Mouse (Mus musculus) bone marrow, adult 2 months (tissue): ENCODE measurements around the gene Sipa1l3. TPM values are rescaled to one million over a fixed set of nuclear protein-coding genes. Genes with fewer than 3 reads are reported as not detected.

ENCODE experiments used
- H3K27ac ChIP-seq: fragments of 200-500 bp; 2 replicates; pipeline ENCODE4 v1.5.1; 2012; ENCODE audit warnings: low read depth, mild to moderate bottlenecking, control low read depth, inconsistent platforms, low read length; ENCODE audit not compliant: control insufficient read depth, poor library complexity, insufficient read depth
- H3K4me1 ChIP-seq: fragments of 200-500 bp; 2 replicates; pipeline ENCODE4 v1.6.1; 2011; ENCODE audit warnings: low read length; ENCODE audit not compliant: control insufficient read depth, insufficient read depth
- H3K4me3 ChIP-seq: fragments of 200-500 bp; replicated peaks from 2 replicates; pipeline ENCODE3; 2011; ENCODE audit warnings: mild to moderate bottlenecking, low read depth, low read length, control low read depth; ENCODE audit not compliant: control insufficient read depth
- CTCF ChIP-seq: fragments of 200-500 bp; IDR thresholded peaks from 2 replicates; pipeline ENCODE4 v1.5.1; 2011; ENCODE audit warnings: low read length, control low read depth; ENCODE audit not compliant: control insufficient read depth, insufficient read depth
- POLR2A ChIP-seq: fragments of 200-500 bp; IDR thresholded peaks from 2 replicates; pipeline ENCODE4 v1.6.1; 2011; ENCODE audit warnings: low read depth, mild to moderate bottlenecking, control low read depth, low read length, borderline replicate concordance; ENCODE audit not compliant: control insufficient read depth
- WGBS: fragments of 180-500 bp; shearing (Covaris S2); methylation state at CpG from one replicate; pipeline ENCODE4 v1.1.7; 2018; 5-methylcytosine and 5-hydroxymethylcytosine counted together
- polyA plus RNA-seq: library from polyadenylated mRNA; stranded (reverse); fragments of >200 nt; gene quantifications from 2 replicates; pipeline ENCODE4 v1.2.4, GENCODE M21; 2011; ENCODE audit warnings: low replicate concordance; ENCODE audit not compliant: missing spikeins, insufficient read depth, insufficient read length

Gene Sipa1l3
- polyA plus RNA-seq, 1 experiment = 16.8 TPM

DNA sequence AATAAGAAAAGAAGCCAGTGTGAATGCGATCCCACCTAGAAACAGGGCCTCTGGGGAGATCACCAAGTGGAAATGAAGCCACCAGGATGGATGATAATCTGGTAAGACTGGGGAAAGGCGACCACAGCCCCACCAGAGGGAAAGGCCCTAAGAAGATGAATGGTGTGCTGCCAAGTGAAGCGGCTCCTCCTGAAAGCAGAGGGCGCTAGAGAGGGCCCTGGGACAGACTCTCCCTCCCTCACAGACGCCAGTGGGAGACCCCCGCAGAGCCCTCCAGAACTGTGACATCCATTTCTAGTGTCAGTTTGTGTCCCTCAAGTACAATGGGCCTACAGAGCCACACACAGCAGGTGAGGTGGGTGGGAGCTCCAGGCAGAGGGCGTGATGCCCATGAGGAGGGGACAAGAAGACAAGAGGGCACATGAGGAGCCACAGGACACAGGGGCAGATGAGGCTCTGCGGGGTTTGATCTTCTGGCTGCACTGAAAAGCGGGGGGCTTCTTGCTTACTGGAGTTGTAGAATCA, 181.6 kb downstream of the Sipa1l3 start:
- WGBS = 85% methylated on average over 9 of the region's 9 CpGs
- no peak overlapping the region for H3K4me3 ChIP-seq
- no peak for TF ChIP-seq CTCF
- no peak for TF ChIP-seq POLR2A
- peaks cover 3% of the 10 kb centered on the region for H3K4me1 ChIP-seq
- no peak overlapping the region; the same call in 1 of the 2 replicates for H3K27ac ChIP-seq

DNA sequence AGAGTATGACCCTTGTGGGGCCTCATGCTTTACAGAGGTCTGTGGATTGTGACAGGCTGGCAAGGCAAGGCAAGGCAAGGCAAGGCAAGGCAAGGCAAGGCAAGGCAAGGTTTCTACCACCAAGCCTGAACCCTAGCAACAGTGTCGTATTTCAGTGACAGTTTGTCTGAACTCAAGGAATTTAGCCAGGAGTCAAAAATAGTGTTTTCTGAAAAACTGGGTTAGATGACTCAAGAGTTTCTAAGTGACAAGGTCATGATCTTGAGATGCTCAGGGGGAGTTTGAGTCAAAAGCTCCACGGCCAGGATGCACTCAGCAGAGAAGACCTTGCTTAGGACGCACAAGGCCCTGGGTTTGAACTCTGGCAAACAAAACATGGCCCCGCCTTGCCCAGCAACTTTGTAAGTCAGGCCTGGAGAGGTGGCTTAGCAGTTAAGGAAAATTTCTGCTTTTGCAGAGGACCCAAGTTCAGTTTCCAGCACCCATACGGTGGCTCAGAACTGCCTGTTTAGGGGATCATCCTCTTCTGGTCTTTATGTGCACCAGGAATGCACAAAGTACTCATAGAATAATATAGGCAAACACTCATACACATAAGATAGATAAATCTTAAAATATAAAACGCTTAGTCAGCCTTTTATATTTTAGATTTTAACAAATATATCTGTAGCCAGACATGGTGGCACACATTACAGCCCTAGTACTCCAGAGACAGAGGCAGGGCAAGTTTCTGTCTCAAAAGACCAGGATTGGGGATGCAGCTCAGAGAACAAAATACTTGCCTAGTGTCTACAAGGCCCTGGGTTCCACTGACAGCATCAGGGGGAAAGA, 182.4 kb downstream of the Sipa1l3 start:
- Histone ChIP-seq H3K4me1 (peaks cover 3% of the 10 kb centered on the region), H3K27ac (no peak overlapping the region)
- WGBS = 80% methylated on average over 6 of the region's 6 CpGs

DNA sequence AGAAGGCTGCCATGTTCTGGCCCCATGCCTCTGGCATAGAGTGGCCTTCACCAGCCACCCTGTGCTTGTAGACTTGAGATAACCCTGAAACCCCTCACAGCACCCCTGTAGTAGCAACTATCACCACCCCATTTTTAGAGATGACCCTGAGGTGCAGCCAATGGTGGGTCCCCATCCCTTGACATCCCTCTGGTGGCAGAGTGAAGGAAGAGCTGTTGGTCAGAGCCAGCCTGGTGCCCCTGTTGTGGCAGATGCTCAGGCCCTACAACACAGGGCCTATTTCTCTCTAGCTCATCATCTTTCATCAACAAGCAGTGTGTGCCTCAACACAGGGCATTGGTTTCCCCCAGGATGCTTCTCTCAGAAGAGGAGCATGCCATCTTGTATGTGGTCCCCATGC, 183.2 kb downstream of the Sipa1l3 start:
- no peak; the same call in 1 of the 2 replicates for TF ChIP-seq CTCF
- TF ChIP-seq POLR2A = no peak
- Histone ChIP-seq H3K27ac (no peak overlapping the region), H3K4me1 (peaks cover 3% of the 10 kb centered on the region), H3K4me3 (no peak overlapping the region)

More for the DNA sequence above, 182.4 kb downstream of the Sipa1l3 start:
- TF ChIP-seq CTCF = no peak
- TF ChIP-seq POLR2A = no peak
- no peak overlapping the region for H3K4me3 ChIP-seq

DNA sequence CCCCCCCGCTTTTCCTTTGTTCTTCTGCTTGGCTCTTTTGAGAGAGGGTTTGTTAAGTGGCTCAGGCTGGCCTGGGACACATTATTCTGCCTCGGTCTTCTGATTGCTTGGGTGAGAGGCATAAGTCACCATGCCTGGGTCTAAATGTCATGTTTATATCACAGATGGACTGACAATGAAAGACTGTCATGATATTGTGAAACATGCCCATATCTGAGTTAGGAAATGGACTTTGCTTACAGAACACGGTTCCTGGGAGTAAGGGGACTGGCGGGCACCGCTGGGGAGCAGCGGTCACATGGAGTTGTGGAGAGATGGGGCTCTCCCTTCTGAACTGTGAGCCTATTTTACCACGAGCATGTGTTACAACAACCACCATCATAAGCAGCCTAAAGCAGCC, 184.3 kb downstream of the Sipa1l3 start:
- 81% methylated on average over 7 of the region's 7 CpGs for WGBS
- Histone ChIP-seq H3K4me1 (peaks cover 3% of the 10 kb centered on the region), H3K27ac (no peak overlapping the region), H3K4me3 (no peak overlapping the region)
- TF ChIP-seq POLR2A (no peak), CTCF (no peak)

DNA sequence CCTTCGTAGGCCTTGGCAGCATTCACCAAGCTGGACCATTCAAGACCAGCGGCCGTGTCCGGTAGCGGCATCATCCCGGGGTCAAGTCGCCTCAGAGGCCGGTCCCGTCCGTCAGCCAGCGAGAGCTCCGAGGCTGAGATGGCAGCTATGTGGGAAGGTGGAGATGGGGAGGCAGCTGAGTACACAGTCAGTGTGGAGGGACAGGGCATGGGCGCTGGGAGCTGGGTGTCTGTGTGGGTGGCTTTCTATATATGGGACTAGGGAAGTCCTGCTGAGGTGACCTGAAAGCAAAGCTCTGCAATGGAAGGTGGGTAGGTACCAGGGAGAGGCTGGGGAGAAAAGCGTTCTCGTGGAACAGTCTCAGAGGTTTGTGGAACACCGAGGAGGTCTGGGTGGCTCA, 189.5 kb downstream of the Sipa1l3 start:
- H3K4me3 ChIP-seq = no peak overlapping the region
- TF ChIP-seq POLR2A (no peak; the same call in 1 of the 2 replicates), CTCF (no peak)
- H3K27ac ChIP-seq = no peak overlapping the region
- WGBS = 92% methylated on average over 16 of the region's 16 CpGs
- H3K4me1 ChIP-seq = no peaks in the 10 kb centered on the region

DNA sequence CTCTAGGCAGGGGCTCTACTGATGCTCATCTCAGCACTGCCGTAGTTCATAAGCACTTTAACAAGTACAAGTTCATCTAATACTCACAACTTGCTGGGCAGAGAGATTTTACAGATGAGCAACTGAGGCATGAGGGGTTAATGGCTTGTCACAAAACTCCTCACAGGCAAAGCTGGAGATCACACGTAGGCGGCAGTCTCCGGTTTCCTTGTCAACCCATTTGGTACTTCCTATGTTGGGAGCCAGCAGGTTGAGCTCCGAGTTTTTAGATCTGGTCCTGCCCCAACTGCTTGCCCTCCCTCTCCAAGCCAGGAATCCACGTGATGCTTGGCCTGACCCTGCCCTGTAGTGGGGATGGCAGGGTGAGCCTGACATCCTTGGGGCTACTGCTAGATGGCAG, 191.4 kb downstream of the Sipa1l3 start:
- 88% methylated on average over 6 of the region's 6 CpGs for WGBS
- H3K4me1 ChIP-seq = no peaks in the 10 kb centered on the region
- no peak overlapping the region for H3K4me3 ChIP-seq
- TF ChIP-seq POLR2A (no peak), CTCF (no peak)
- no peak overlapping the region for H3K27ac ChIP-seq

DNA sequence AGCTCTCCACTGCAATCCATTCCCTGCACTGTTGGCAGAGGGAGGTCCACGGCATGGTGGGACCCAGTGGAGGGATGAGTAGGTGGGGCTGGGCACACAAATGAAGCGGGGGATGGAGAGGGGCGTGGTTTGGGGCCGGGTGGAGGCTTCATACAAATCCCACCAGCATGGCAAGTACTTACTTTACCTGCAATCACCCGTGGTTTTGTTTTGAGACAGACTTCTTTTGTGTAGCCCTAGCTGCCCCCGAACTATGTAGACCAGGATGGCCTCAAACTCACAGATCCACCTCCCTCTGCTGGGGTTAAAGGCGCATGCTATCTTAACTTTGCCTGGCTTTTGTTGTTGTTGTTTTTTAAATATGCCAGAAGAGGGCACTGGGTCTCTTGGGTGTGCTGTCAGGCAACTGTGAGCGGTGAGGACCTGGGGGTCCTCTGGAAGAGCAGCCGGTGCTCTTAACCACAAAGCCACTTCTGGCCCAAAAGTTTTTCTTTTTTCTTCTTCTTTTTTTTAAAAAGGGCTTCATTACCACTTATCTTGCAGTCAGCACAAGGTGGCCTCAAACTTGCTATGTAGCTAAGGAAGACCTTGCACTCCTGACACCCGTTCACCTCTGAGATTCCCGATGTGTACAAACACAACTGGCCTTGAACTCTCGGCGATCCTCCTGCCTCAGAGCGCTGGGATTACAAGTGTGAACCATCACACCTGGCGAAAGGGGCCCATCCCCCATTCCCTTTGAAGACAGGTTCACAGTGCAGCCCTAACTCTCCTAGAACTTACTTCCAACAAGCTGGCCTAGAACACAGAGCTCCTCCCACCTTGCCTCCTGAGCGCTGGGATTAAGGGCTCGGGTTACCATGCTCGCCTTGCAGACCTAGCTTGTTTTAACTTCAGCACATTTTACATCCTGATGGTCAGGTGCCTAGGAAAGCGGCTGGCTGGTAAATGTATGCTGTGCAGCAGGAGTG, 198.8 kb downstream of the Sipa1l3 start:
- H3K27ac ChIP-seq = no peak overlapping the region
- WGBS = 30% methylated on average over 19 of the region's 19 CpGs
- H3K4me1 ChIP-seq = no peaks in the 10 kb centered on the region
- no peak for TF ChIP-seq POLR2A
- TF ChIP-seq CTCF = 0 out of 2 replicates have a peak, but pooled peaks have one; percentile 3
- no peak overlapping the region for H3K4me3 ChIP-seq

DNA sequence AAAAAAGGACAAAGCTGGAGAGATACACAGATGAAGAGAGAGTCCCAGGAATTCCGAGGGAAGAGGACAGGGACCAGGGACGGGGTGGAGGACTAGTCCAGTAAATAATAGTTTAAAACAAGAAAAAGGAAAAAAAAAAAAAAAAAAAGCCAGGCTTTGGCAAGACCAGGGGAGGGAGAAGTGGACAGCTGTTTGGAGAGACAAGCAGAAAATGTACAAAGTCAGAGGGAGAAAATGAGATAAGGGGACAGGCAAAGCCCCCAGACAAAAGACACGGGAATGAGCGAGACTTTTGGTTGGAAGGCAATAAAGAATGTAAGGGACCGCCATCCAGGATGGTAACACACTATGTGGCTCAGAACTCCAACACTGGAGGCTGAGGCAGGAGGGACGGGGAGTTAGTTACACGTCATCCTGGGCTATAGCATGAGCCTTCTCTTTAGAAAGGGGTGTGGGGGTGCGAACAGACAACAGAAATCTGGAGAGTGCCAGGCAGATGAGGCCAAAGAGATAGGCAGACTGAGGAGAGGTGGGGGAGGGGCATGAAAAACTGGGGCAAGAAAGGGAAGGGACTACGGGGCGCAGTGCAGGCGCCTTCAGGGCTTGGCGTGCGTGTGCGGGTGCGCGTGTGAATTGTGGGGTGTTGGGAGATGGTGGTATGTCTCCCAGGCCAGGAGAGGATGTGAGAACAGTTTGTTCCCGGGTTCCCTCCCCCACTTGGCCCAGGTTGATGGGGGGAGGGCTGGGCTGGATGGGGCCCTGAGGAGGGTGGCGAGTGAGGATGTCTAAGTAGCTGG, 200.1 kb downstream of the Sipa1l3 start:
- Histone ChIP-seq H3K4me1 (no peaks in the 10 kb centered on the region), H3K4me3 (no peak overlapping the region), H3K27ac (no peak overlapping the region)
- 7% methylated on average over 18 of the region's 18 CpGs for WGBS
- TF ChIP-seq POLR2A = no peak
- TF ChIP-seq CTCF = no peak
